Mouse (Mus musculus) central nervous system, embryonic 14 days (tissue): ENCODE results near the gene Neurod6. TPM values are rescaled to one million over a fixed set of nuclear protein-coding genes. Genes with fewer than 3 reads are reported as not detected.

Experiments used
- polyA plus RNA-seq: library from polyadenylated mRNA; depleted of rRNA; stranded (reverse); fragments of >200 nt; gene quantifications from 2 replicates; pipeline ENCODE4 v1.2.3, GENCODE M21; 2012; rRNA removed

Gene Neurod6
- 107 and 239 TPM in 2 replicates for polyA plus RNA-seq

DNA sequence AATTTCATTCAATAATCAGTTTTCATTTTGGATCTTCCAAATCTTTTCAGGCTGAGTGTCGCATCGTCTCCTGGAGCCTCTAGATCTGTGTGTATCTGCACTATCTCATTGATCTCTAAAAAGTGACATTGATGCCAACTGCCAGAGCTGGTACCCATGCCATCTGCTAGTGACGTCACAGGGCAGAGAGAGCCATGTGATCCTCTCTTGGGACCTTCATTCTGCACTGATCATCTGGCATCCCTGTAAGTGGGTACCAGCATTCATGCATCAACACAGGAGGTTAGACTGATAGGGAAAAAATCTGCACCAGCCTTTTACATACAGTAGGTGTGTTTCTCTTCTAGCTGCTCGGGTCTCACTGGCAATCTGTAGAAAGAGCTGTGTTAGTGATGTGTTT, at the start of gene Neurod6:
Neurod6 (minus strand) TSS at position 290 of the 400 bp plus-strand sequence.

Other genes with a start within 250 kb of the Neurod6 start
- gene Adcyap1r1, start 229.3 kb downstream of the Neurod6 start, polyA plus RNA-seq = 39.6 and 42.8 TPM in 2 replicates
- 0.53 and 1.2 TPM in 2 replicates for gene Itprid1, start 155.6 kb upstream of the Neurod6 start, polyA plus RNA-seq